Mouse (Mus musculus): ENCODE results near the gene Maml3. TPM values are rescaled to one million over a fixed set of nuclear protein-coding genes. Genes with fewer than 3 reads are reported as not detected.

Gene Maml3
- polyA plus RNA-seq, 1 experiment, result not detected

DNA sequence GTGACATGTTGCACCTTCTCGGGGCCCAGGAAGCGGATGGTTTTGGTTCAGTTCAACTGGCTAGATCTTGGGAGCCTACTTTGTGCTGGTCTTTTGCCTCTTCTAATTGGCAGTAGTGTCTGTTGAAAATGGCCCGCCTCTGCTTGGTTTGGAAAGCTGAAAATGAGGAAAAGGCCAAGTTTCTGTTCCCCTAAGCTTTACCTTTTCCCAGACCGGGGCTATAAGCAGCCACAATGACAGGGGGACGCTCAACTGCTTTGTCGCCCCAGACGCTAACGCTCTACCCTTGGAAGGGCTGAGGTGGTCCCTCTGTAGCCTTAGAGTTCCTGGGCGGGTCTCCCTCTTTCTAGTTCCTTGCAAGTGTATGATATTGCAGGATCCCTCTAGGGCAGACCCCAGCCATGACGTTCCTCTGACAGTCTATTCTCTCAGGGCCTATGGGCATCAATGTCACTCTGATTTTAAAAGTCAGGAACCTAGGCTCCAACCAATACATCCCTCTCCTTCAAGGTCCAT, 315.4 kb downstream of the Maml3 start:
- Histone ChIP-seq H3K4me3 (ENCODE audit: insufficient read depth, low read depth, low read length) (peak overlapping the region; percentile 45), H3K27ac (ENCODE audit: insufficient read depth, low read depth, low read length) (peak overlapping the region; percentile 95), H3K4me1 (ENCODE audit: control insufficient read depth, insufficient read depth, low read length) (peaks cover 26% of the 10 kb centered on the region)
- 36% methylated on average over 10 of the region's 10 CpGs for WGBS
- TF ChIP-seq CTCF (IDR thresholded peaks at IDR 0.05; ENCODE audit: insufficient read depth, low read depth, low read length), result no peak
- no peak for TF ChIP-seq POLR2A (IDR thresholded peaks at IDR 0.05; ENCODE audit: insufficient read depth, low read depth, low read length)

DNA sequence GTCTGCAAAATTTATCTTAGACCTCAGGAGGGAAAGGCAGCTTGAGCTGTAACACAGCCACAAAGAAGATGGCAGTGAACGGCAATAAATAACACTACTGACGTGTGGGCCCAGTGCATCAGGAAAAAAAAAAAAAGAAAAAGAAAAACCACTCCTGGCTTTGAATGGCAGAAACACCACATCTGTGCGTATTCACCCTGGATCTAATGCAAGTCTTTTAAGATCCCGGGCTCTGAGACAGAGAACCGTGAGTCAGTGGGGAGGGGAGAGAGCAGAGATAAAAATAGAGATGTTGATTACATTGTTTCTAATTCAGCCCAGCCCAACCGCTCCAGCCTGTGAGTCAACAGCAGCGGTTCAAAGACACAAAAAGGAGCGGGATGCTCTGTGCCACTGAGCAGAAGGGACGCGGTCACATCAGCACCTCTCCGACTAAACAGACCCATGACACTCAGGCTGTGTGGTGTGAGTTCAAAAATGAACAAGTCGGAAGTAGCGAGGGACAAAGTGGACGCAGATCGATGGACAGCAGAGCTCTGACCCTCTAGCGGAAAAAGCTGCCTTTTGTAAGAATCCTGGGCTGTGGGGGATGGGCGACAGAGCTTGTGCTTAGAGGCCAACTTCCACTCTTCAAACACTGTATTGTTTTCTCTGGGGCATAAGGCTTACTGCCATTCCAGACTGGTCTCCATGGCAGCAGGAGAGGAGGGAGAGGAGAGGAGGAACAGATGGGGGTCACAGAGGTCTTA, 316.1 kb downstream of the Maml3 start:
- Histone ChIP-seq H3K4me3 (ENCODE audit: insufficient read depth, low read depth, low read length) (peak overlapping the region; percentile 45), H3K4me1 (ENCODE audit: control insufficient read depth, insufficient read depth, low read length) (peaks cover 26% of the 10 kb centered on the region), H3K27ac (ENCODE audit: insufficient read depth, low read depth, low read length) (peak overlapping the region; percentile 95)
- WGBS, result 2% methylated on average over 17 of the region's 17 CpGs
- TF ChIP-seq CTCF (IDR thresholded peaks at IDR 0.05; ENCODE audit: insufficient read depth, low read depth, low read length) (no peak), POLR2A (IDR thresholded peaks at IDR 0.05; ENCODE audit: insufficient read depth, low read depth, low read length) (peak; percentile 63)

GRCm38 (mm10) chr3:51787945-51788344, 316.9 kb downstream of the Maml3 start:
- WGBS, result 99% methylated on average over 2 of the region's 2 CpGs
- no peak overlapping the region for H3K27ac ChIP-seq (ENCODE audit: insufficient read depth, low read depth, low read length)
- H3K4me3 ChIP-seq (ENCODE audit: insufficient read depth, low read depth, low read length), result no peak overlapping the region
- H3K4me1 ChIP-seq (ENCODE audit: control insufficient read depth, insufficient read depth, low read length), result peaks cover 26% of the 10 kb centered on the region
- no peak for TF ChIP-seq CTCF (IDR thresholded peaks at IDR 0.05; ENCODE audit: insufficient read depth, low read depth, low read length)
- TF ChIP-seq POLR2A (IDR thresholded peaks at IDR 0.05; ENCODE audit: insufficient read depth, low read depth, low read length), result no peak

GRCm38 (mm10) chr3:51785796-51786195, 319.1 kb downstream of the Maml3 start:
- H3K4me1 ChIP-seq (ENCODE audit: control insufficient read depth, insufficient read depth, low read length), result peaks cover 28% of the 10 kb centered on the region
- 0 out of 2 replicates have a peak overlapping the region, but pooled peaks have one; percentile 18 for H3K27ac ChIP-seq (ENCODE audit: insufficient read depth, low read depth, low read length)
- TF ChIP-seq CTCF (IDR thresholded peaks at IDR 0.05; ENCODE audit: insufficient read depth, low read depth, low read length) (no peak), POLR2A (IDR thresholded peaks at IDR 0.05; ENCODE audit: insufficient read depth, low read depth, low read length) (no peak)
- no peak overlapping the region for H3K4me3 ChIP-seq (ENCODE audit: insufficient read depth, low read depth, low read length)
- WGBS, result 74% methylated on average over 7 of the region's 7 CpGs

DNA sequence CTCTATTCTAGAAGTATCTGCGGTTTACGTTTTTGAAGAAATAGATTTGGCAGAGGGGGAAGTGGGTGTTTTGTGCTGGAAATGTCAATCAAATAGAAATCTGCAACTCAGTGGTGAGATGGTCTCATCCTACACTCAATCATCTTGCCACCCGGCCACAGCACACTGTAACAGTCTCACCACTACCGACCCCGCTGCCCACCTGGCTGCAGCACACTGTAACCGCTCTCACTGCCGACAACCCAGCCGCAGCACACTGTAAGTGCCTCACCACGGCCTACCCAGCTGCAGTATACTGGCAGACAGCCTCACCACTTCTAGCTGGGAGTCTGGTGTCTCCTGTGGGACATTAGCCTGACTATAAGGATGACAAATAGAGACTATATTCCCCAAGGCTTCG, 322.7 kb downstream of the Maml3 start:
- WGBS, result 69% methylated on average over 10 of the region's 10 CpGs
- peaks cover 26% of the 10 kb centered on the region for H3K4me1 ChIP-seq (ENCODE audit: control insufficient read depth, insufficient read depth, low read length)
- no peak overlapping the region for H3K4me3 ChIP-seq (ENCODE audit: insufficient read depth, low read depth, low read length)
- no peak overlapping the region for H3K27ac ChIP-seq (ENCODE audit: insufficient read depth, low read depth, low read length)
- TF ChIP-seq CTCF (IDR thresholded peaks at IDR 0.05; ENCODE audit: insufficient read depth, low read depth, low read length) (no peak), POLR2A (IDR thresholded peaks at IDR 0.05; ENCODE audit: insufficient read depth, low read depth, low read length) (no peak)

- 26% methylated on average over 16 of the region's 16 CpGs for WGBS
- Histone ChIP-seq H3K4me1 (ENCODE audit: control insufficient read depth, insufficient read depth, low read length) (peaks cover 19% of the 10 kb centered on the region), H3K27ac (ENCODE audit: insufficient read depth, low read depth, low read length) (peak overlapping the region; percentile 45), H3K4me3 (ENCODE audit: insufficient read depth, low read depth, low read length) (no peak overlapping the region)
- TF ChIP-seq CTCF (IDR thresholded peaks at IDR 0.05; ENCODE audit: insufficient read depth, low read depth, low read length) (no peak), POLR2A (IDR thresholded peaks at IDR 0.05; ENCODE audit: insufficient read depth, low read depth, low read length) (no peak)
Observed at GRCm38 (mm10) chr3:51778738-51779592, 325.9 kb downstream of the Maml3 start.

GRCm38 (mm10) chr3:51778179-51778578, 326.7 kb downstream of the Maml3 start:
- no peak for TF ChIP-seq POLR2A (IDR thresholded peaks at IDR 0.05; ENCODE audit: insufficient read depth, low read depth, low read length)
- no peak for TF ChIP-seq CTCF (IDR thresholded peaks at IDR 0.05; ENCODE audit: insufficient read depth, low read depth, low read length)
- Histone ChIP-seq H3K4me1 (ENCODE audit: control insufficient read depth, insufficient read depth, low read length) (peaks cover 23% of the 10 kb centered on the region), H3K4me3 (ENCODE audit: insufficient read depth, low read depth, low read length) (no peak overlapping the region), H3K27ac (ENCODE audit: insufficient read depth, low read depth, low read length) (peak overlapping the region; percentile 45)
- WGBS, result 76% methylated on average over 3 of the region's 3 CpGs

DNA sequence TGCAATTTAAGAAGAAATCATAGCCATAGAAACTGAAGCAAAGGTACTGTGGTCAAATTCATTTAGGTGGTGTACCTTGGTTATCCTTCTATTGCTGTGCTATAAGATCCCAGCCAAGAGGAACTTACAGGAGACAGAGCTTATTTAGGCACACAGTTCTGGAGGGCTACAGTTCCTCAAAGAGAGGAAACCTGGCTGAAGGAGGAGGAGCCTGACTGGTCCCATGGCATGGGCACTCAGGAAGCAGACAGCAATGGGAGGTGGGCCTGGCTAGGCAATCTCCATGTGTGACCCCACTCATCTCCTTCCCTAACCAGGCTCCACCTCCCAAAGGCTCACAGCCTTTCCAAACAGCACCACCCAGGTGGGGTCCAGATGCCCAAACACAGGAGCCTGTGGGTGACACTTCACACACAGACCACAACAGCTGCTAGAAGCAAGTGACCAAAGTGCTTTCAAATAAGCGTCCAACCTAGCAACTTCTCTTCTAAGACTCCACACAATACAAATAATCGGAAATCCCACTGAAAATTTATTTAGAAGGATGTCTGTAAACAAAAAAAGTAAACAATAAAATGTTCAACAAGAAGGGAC, 328.8 kb downstream of the Maml3 start:
- TF ChIP-seq POLR2A (IDR thresholded peaks at IDR 0.05; ENCODE audit: insufficient read depth, low read depth, low read length) (no peak), CTCF (IDR thresholded peaks at IDR 0.05; ENCODE audit: insufficient read depth, low read depth, low read length) (no peak)
- Histone ChIP-seq H3K27ac (ENCODE audit: insufficient read depth, low read depth, low read length) (no peak overlapping the region), H3K4me3 (ENCODE audit: insufficient read depth, low read depth, low read length) (no peak overlapping the region), H3K4me1 (ENCODE audit: control insufficient read depth, insufficient read depth, low read length) (peaks cover 24% of the 10 kb centered on the region)
- WGBS, result 95% methylated on average over 2 of the region's 2 CpGs

All from olfactory bulb, adult 2 months (tissue).